Mouse (Mus musculus): ENCODE measurements around the gene Plppr2. TPM values are rescaled to one million over a fixed set of nuclear protein-coding genes. Genes with fewer than 3 reads are reported as not detected.

The Plppr2 gene
- total RNA-seq, 1 experiment, result 2.0 TPM

GRCm38 (mm10) chr9:21947540-21948130 is 10.8 kb downstream of the Plppr2 start:
- in situ Hi-C loops (cut with MboI; ENCODE audit: low sequenced_read_pairs in 2 of 2, unreplicated experiment in 2 of 2), result no loop called here
- Histone ChIP-seq H3K4me1 (ENCODE audit: control insufficient read depth in 2 of 2, insufficient read depth in 2 of 2, low read length in 2 of 2, poor library complexity in 1 of 2) (peaks cover 0 to 21% of the 10 kb centered on the region in 2 experiments; a peak in 2 of 4 replicates), H3K27ac (ENCODE audit: insufficient read depth, low read depth, low read length, poor library complexity, severe bottlenecking) (no peak overlapping the region), H3K36me3 (ENCODE audit: control insufficient read depth, insufficient read depth, low read length, poor library complexity, severe bottlenecking) (no peaks in the 10 kb centered on the region), H3K9me3 (ENCODE audit: control insufficient read depth, insufficient read depth, low read depth, low read length) (no peaks in the 10 kb centered on the region), H3K4me3 (ENCODE audit: insufficient read depth in 1 of 2, low read depth in 1 of 2, low read length in 2 of 2, poor library complexity in 1 of 2, severe bottlenecking in 1 of 2) (peak overlapping the region; percentile 7 to 30; a peak in 2 of 4 replicates), H3K9ac (ENCODE audit: insufficient read depth, low read depth, low read length, poor library complexity, severe bottlenecking) (no peak overlapping the region)
- no peak for TF ChIP-seq ZC3H11A (IDR thresholded peaks at IDR 0.05; ENCODE audit: borderline replicate concordance, low read depth, low read length)
- no peak for TF ChIP-seq MAFK (IDR thresholded peaks at IDR 0.05; ENCODE audit: insufficient read depth, low read depth, low read length)
- no peak for TF ChIP-seq ZNF384 (IDR thresholded peaks at IDR 0.05; ENCODE audit: low read depth, low read length)
- no peak for TF ChIP-seq HCFC1 (IDR thresholded peaks at IDR 0.05; ENCODE audit: borderline replicate concordance, insufficient read depth, low read length)
- no peak for TF ChIP-seq CHD2 (IDR thresholded peaks at IDR 0.05; ENCODE audit: low read depth, low read length)
- DNase-seq (ENCODE audit: low read depth, low spot score), result no peak

GRCm38 (mm10) chr9:21948146-21948545 is 11.3 kb downstream of the Plppr2 start:
- Histone ChIP-seq H3K4me1 (ENCODE audit: control insufficient read depth in 2 of 2, insufficient read depth in 2 of 2, low read length in 2 of 2, poor library complexity in 1 of 2) (peaks cover 0 to 20% of the 10 kb centered on the region in 2 experiments; a peak in 2 of 4 replicates), H3K27ac (ENCODE audit: insufficient read depth, low read depth, low read length, poor library complexity, severe bottlenecking) (no peak overlapping the region), H3K9ac (ENCODE audit: insufficient read depth, low read depth, low read length, poor library complexity, severe bottlenecking) (no peak overlapping the region), H3K36me3 (ENCODE audit: control insufficient read depth, insufficient read depth, low read length, poor library complexity, severe bottlenecking) (no peaks in the 10 kb centered on the region), H3K9me3 (ENCODE audit: control insufficient read depth, insufficient read depth, low read depth, low read length) (no peaks in the 10 kb centered on the region), H3K4me3 (ENCODE audit: insufficient read depth in 1 of 2, low read depth in 1 of 2, low read length in 2 of 2, poor library complexity in 1 of 2, severe bottlenecking in 1 of 2) (no peak overlapping the region)
- no peak for TF ChIP-seq CHD2 (IDR thresholded peaks at IDR 0.05; ENCODE audit: low read depth, low read length)
- TF ChIP-seq ZC3H11A (IDR thresholded peaks at IDR 0.05; ENCODE audit: borderline replicate concordance, low read depth, low read length), result no peak
- no peak for TF ChIP-seq ZNF384 (IDR thresholded peaks at IDR 0.05; ENCODE audit: low read depth, low read length)
- no peak for TF ChIP-seq HCFC1 (IDR thresholded peaks at IDR 0.05; ENCODE audit: borderline replicate concordance, insufficient read depth, low read length)
- no peak for TF ChIP-seq MAFK (IDR thresholded peaks at IDR 0.05; ENCODE audit: insufficient read depth, low read depth, low read length)
- no peak for DNase-seq (ENCODE audit: low read depth, low spot score)
- in situ Hi-C loops (cut with MboI; ENCODE audit: low sequenced_read_pairs in 2 of 2, unreplicated experiment in 2 of 2), result no loop called here

- Histone ChIP-seq H3K27ac (ENCODE audit: insufficient read depth, low read depth, low read length, poor library complexity, severe bottlenecking) (no peak overlapping the region), H3K9ac (ENCODE audit: insufficient read depth, low read depth, low read length, poor library complexity, severe bottlenecking) (no peak overlapping the region), H3K4me3 (ENCODE audit: insufficient read depth in 1 of 2, low read depth in 1 of 2, low read length in 2 of 2, poor library complexity in 1 of 2, severe bottlenecking in 1 of 2) (no peak overlapping the region), H3K9me3 (ENCODE audit: control insufficient read depth, insufficient read depth, low read depth, low read length) (no peaks in the 10 kb centered on the region), H3K4me1 (ENCODE audit: control insufficient read depth in 2 of 2, insufficient read depth in 2 of 2, low read length in 2 of 2, poor library complexity in 1 of 2) (peaks cover 0 to 15% of the 10 kb centered on the region in 2 experiments; a peak in 2 of 4 replicates), H3K36me3 (ENCODE audit: control insufficient read depth, insufficient read depth, low read length, poor library complexity, severe bottlenecking) (no peaks in the 10 kb centered on the region)
- no peak for DNase-seq (ENCODE audit: low read depth, low spot score)
- in situ Hi-C loops (cut with MboI; ENCODE audit: low sequenced_read_pairs in 2 of 2, unreplicated experiment in 2 of 2), result no loop called here
- TF ChIP-seq ZNF384 (IDR thresholded peaks at IDR 0.05; ENCODE audit: low read depth, low read length), result no peak
- no peak for TF ChIP-seq CHD2 (IDR thresholded peaks at IDR 0.05; ENCODE audit: low read depth, low read length)
- TF ChIP-seq ZC3H11A (IDR thresholded peaks at IDR 0.05; ENCODE audit: borderline replicate concordance, low read depth, low read length), result no peak
- TF ChIP-seq MAFK (IDR thresholded peaks at IDR 0.05; ENCODE audit: insufficient read depth, low read depth, low read length), result no peak
Measured at GRCm38 (mm10) chr9:21948790-21949189, 12.0 kb downstream of the Plppr2 start.

GRCm38 (mm10) chr9:21950322-21950721 is 13.5 kb downstream of the Plppr2 start:
- TF ChIP-seq HCFC1 (IDR thresholded peaks at IDR 0.05; ENCODE audit: borderline replicate concordance, insufficient read depth, low read length) (no peak), ZNF384 (IDR thresholded peaks at IDR 0.05; ENCODE audit: low read depth, low read length) (no peak), MAFK (IDR thresholded peaks at IDR 0.05; ENCODE audit: insufficient read depth, low read depth, low read length) (no peak), ZC3H11A (IDR thresholded peaks at IDR 0.05; ENCODE audit: borderline replicate concordance, low read depth, low read length) (no peak), CHD2 (IDR thresholded peaks at IDR 0.05; ENCODE audit: low read depth, low read length) (no peak)
- in situ Hi-C loops (cut with MboI; ENCODE audit: low sequenced_read_pairs in 2 of 2, unreplicated experiment in 2 of 2), result no loop called here
- no peaks in the 10 kb centered on the region for H3K9me3 ChIP-seq (ENCODE audit: control insufficient read depth, insufficient read depth, low read depth, low read length)
- H3K9ac ChIP-seq (ENCODE audit: insufficient read depth, low read depth, low read length, poor library complexity, severe bottlenecking), result no peak overlapping the region
- DNase-seq (ENCODE audit: low read depth, low spot score), result no peak
- H3K27ac ChIP-seq (ENCODE audit: insufficient read depth, low read depth, low read length, poor library complexity, severe bottlenecking), result no peak overlapping the region
- no peak overlapping the region for H3K4me3 ChIP-seq (ENCODE audit: insufficient read depth in 1 of 2, low read depth in 1 of 2, low read length in 2 of 2, poor library complexity in 1 of 2, severe bottlenecking in 1 of 2)
- H3K4me1 ChIP-seq (ENCODE audit: control insufficient read depth in 2 of 2, insufficient read depth in 2 of 2, low read length in 2 of 2, poor library complexity in 1 of 2), result peaks cover 0 to 12% of the 10 kb centered on the region in 2 experiments; a peak in 1 of 4 replicates
- no peaks in the 10 kb centered on the region for H3K36me3 ChIP-seq (ENCODE audit: control insufficient read depth, insufficient read depth, low read length, poor library complexity, severe bottlenecking)

All from ES-E14 (cell line).